Mouse (Mus musculus) midbrain, embryonic 16.5 days (tissue): ENCODE measurements around the gene Pex26. TPM values are rescaled to one million over a fixed set of nuclear protein-coding genes. Genes with fewer than 3 reads are reported as not detected.

ENCODE experiments used
- ATAC-seq: fragments of 200-750 bp; cut with Nextera tagmentation; 2 replicates; pipeline ENCODE4 v1.8.0; 2017; ENCODE audit warnings: moderate TSS enrichment
- H3K27ac ChIP-seq: fragments of 300-500 bp; sonication (generic); 2 replicates; pipeline ENCODE4 v1.5.1; 2014; ENCODE audit warnings: mild to moderate bottlenecking, low read length, mixed read lengths
- H3K27me3 ChIP-seq: fragments of 300-500 bp; sonication (generic); 2 replicates; pipeline ENCODE4 v1.6.1; 2014; ENCODE audit warnings: low read depth, low read length, mixed read lengths; ENCODE audit not compliant: control insufficient read depth, insufficient read depth
- H3K36me3 ChIP-seq: fragments of 300-500 bp; sonication (generic); 2 replicates; pipeline ENCODE4 v1.6.1; 2014; ENCODE audit warnings: mild to moderate bottlenecking, low read length, moderate library complexity, mixed read lengths; ENCODE audit not compliant: control insufficient read depth, insufficient read depth
- H3K4me1 ChIP-seq: fragments of 300-500 bp; sonication (generic); 2 replicates; pipeline ENCODE4 v1.6.1; 2014; ENCODE audit warnings: mild to moderate bottlenecking, low read length, mixed read lengths; ENCODE audit not compliant: control insufficient read depth, insufficient read depth
- H3K4me2 ChIP-seq: fragments of 300-500 bp; sonication (generic); 2 replicates; pipeline ENCODE4 v1.6.1; 2014; ENCODE audit warnings: mild to moderate bottlenecking, low read length, mixed read lengths
- H3K4me3 ChIP-seq: fragments of 300-500 bp; sonication (generic); 2 replicates; pipeline ENCODE4 v1.5.1; 2014; ENCODE audit warnings: low read depth, mild to moderate bottlenecking, low read length, moderate library complexity, mixed read lengths
- H3K9ac ChIP-seq: fragments of 300-500 bp; sonication (generic); 2 replicates; pipeline ENCODE4 v1.6.1; 2014; ENCODE audit warnings: low read depth, low read length, mixed read lengths
- H3K9me3 ChIP-seq: fragments of 300-500 bp; sonication (generic); replicated peaks from 2 replicates; pipeline ENCODE4 v1.6.1; 2014; ENCODE audit warnings: mild to moderate bottlenecking, low read length, mixed read lengths; ENCODE audit not compliant: control insufficient read depth, poor library complexity, severe bottlenecking
- WGBS: fragments of 180-500 bp; shearing (Covaris S2); extraction: QIAGEN DNeasy Blood & Tissue Kit; methylation state at CpG from one replicate; pipeline ENCODE4 v1.1.7; 2014; 5-methylcytosine and 5-hydroxymethylcytosine counted together
- polyA plus RNA-seq: library from polyadenylated mRNA; unstranded; fragments of >200 nt; fragmentation: Nextera tagmentation; extraction: Ambion mirVana; gene quantifications from 2 replicates; pipeline ENCODE4 v1.2.1, GENCODE M21; 2015

Gene Pex26
- polyA plus RNA-seq, 1 experiment from 2014 or later: 18.6 TPM

- no peaks in the 10 kb centered on the region for H3K27me3 ChIP-seq
- H3K9me3 ChIP-seq: no peaks in the 10 kb centered on the region
- 79% methylated on average over 4 of the region's 4 CpGs for WGBS
- H3K4me3 ChIP-seq: no peak overlapping the region
- H3K4me1 ChIP-seq: no peaks in the 10 kb centered on the region
- H3K9ac ChIP-seq: no peak overlapping the region
- H3K36me3 ChIP-seq: no peaks in the 10 kb centered on the region
- no peak overlapping the region for H3K4me2 ChIP-seq
- ATAC-seq: no peak
- no peak overlapping the region for H3K27ac ChIP-seq
These were observed 35.9 kb downstream of the Pex26 start for GRCm38 (mm10) chr6:121219406-121219805.

- Histone ChIP-seq H3K9ac (no peak overlapping the region), H3K4me3 (no peak overlapping the region), H3K4me2 (no peak overlapping the region), H3K27ac (no peak overlapping the region), H3K36me3 (no peaks in the 10 kb centered on the region), H3K9me3 (no peaks in the 10 kb centered on the region), H3K27me3 (no peaks in the 10 kb centered on the region), H3K4me1 (no peaks in the 10 kb centered on the region)
- ATAC-seq: no peak
- 93% methylated on average over 10 of the region's 10 CpGs for WGBS
These were observed 36.7 kb downstream of the Pex26 start for GRCm38 (mm10) chr6:121220181-121220580.

- no peaks in the 10 kb centered on the region for H3K9me3 ChIP-seq
- no peak overlapping the region for H3K4me3 ChIP-seq
- no peaks in the 10 kb centered on the region for H3K4me1 ChIP-seq
- no peak overlapping the region for H3K9ac ChIP-seq
- no peak overlapping the region for H3K4me2 ChIP-seq
- WGBS: 87% methylated on average over 8 of the region's 8 CpGs
- no peak overlapping the region for H3K27ac ChIP-seq
- ATAC-seq: no peak
- no peaks in the 10 kb centered on the region for H3K36me3 ChIP-seq
- no peaks in the 10 kb centered on the region for H3K27me3 ChIP-seq
These were observed 38.6 kb downstream of the Pex26 start for GRCm38 (mm10) chr6:121221876-121222597.

- no peak for ATAC-seq
- 95% methylated on average over 14 of the region's 14 CpGs for WGBS
- H3K9me3 ChIP-seq: no peaks in the 10 kb centered on the region
- no peak overlapping the region for H3K27ac ChIP-seq
- H3K4me3 ChIP-seq: no peak overlapping the region
- H3K9ac ChIP-seq: no peak overlapping the region
- H3K36me3 ChIP-seq: no peaks in the 10 kb centered on the region
- no peaks in the 10 kb centered on the region for H3K4me1 ChIP-seq
- no peaks in the 10 kb centered on the region for H3K27me3 ChIP-seq
- H3K4me2 ChIP-seq: no peak overlapping the region
These were observed 39.5 kb downstream of the Pex26 start for GRCm38 (mm10) chr6:121223001-121223400.

- Histone ChIP-seq H3K9me3 (no peaks in the 10 kb centered on the region), H3K36me3 (no peaks in the 10 kb centered on the region), H3K27me3 (no peaks in the 10 kb centered on the region), H3K4me3 (no peak overlapping the region), H3K4me1 (no peaks in the 10 kb centered on the region), H3K27ac (no peak overlapping the region), H3K9ac (no peak overlapping the region), H3K4me2 (no peak overlapping the region)
- no peak for ATAC-seq
- 81% methylated on average over 5 of the region's 5 CpGs for WGBS
These were observed 40.6 kb downstream of the Pex26 start for GRCm38 (mm10) chr6:121224067-121224466.

GRCm38 (mm10) chr6:121224993-121225392 is 41.5 kb downstream of the Pex26 start:
- Histone ChIP-seq H3K27ac (no peak overlapping the region), H3K9me3 (no peaks in the 10 kb centered on the region), H3K9ac (no peak overlapping the region), H3K4me3 (no peak overlapping the region), H3K36me3 (no peaks in the 10 kb centered on the region), H3K4me1 (no peaks in the 10 kb centered on the region), H3K4me2 (no peak overlapping the region), H3K27me3 (no peaks in the 10 kb centered on the region)
- ATAC-seq: no peak
- 39% methylated on average over 6 of the region's 6 CpGs for WGBS

DNA sequence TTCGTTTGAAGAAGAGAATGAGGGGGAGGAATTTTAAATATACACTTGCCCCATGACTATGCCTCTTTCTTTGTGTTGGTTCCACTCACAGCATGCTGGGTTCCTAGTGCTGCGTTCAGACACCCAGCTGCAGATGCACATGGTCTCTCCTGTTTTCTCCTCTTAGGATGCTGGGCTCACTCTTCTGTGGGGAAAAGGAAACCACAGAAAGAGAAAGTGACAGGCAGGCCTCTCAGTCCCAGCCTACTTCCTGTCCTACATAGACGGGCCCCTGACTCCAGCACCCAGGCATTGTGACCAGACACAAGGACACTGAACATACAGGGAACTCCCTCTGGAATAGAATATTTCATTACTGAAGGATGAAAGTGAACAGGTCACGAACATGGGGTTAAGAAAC is 42.6 kb downstream of the Pex26 start:
- H3K4me2 ChIP-seq: no peak overlapping the region
- no peak overlapping the region for H3K9ac ChIP-seq
- H3K27ac ChIP-seq: no peak overlapping the region
- H3K36me3 ChIP-seq: no peaks in the 10 kb centered on the region
- ATAC-seq: no peak
- no peaks in the 10 kb centered on the region for H3K4me1 ChIP-seq
- H3K4me3 ChIP-seq: no peak overlapping the region
- 73% methylated on average over 4 of the region's 4 CpGs for WGBS
- no peaks in the 10 kb centered on the region for H3K27me3 ChIP-seq
- no peaks in the 10 kb centered on the region for H3K9me3 ChIP-seq

- H3K27ac ChIP-seq: no peak overlapping the region
- ATAC-seq: no peak
- no peaks in the 10 kb centered on the region for H3K27me3 ChIP-seq
- WGBS: 97% methylated on average over 2 of the region's 2 CpGs
- no peaks in the 10 kb centered on the region for H3K4me1 ChIP-seq
- no peaks in the 10 kb centered on the region for H3K9me3 ChIP-seq
- no peak overlapping the region for H3K4me2 ChIP-seq
- H3K9ac ChIP-seq: no peak overlapping the region
- H3K36me3 ChIP-seq: no peaks in the 10 kb centered on the region
- H3K4me3 ChIP-seq: no peak overlapping the region
These were observed 43.3 kb downstream of the Pex26 start for GRCm38 (mm10) chr6:121226744-121227143.

GRCm38 (mm10) chr6:121228421-121228820 is 45.0 kb downstream of the Pex26 start:
- Histone ChIP-seq H3K4me1 (no peaks in the 10 kb centered on the region), H3K27ac (no peak overlapping the region), H3K36me3 (no peaks in the 10 kb centered on the region), H3K4me2 (no peak overlapping the region), H3K27me3 (no peaks in the 10 kb centered on the region), H3K4me3 (no peak overlapping the region), H3K9me3 (no peaks in the 10 kb centered on the region), H3K9ac (no peak overlapping the region)
- 77% methylated on average over 8 of the region's 8 CpGs for WGBS
- ATAC-seq: no peak
